Mouse (Mus musculus) right cerebral cortex, postnatal 14 days (tissue): ENCODE data around the gene Rassf5.

ENCODE experiments used
- DNase-seq: peaks from one replicate; pipeline ENCODE4 v3.0.0; 2022

The Rassf5 gene

GRCm38 (mm10) chr1:131245089-131245856 lies at the start of gene Rassf5:
TSS of gene Rassf5 (minus strand) at chr1:131245258.
- peak; percentile 65 for DNase-seq

- DNase-seq, result no peak
Observed at GRCm38 (mm10) chr1:131293922-131294250, 48.8 kb upstream of the Rassf5 start.

- DNase-seq, result no peak
Observed at GRCm38 (mm10) chr1:131293221-131293921, 48.3 kb upstream of the Rassf5 start.

- peak; percentile 63 for DNase-seq
Observed at GRCm38 (mm10) chr1:131290648-131291047, 45.6 kb upstream of the Rassf5 start.

GRCm38 (mm10) chr1:131288938-131289337 lies 43.9 kb upstream of the Rassf5 start:
- DNase-seq, result no peak

GRCm38 (mm10) chr1:131287267-131287666 lies 42.2 kb upstream of the Rassf5 start:
- no peak for DNase-seq

GRCm38 (mm10) chr1:131286803-131287202 lies 41.7 kb upstream of the Rassf5 start:
- DNase-seq, result no peak

- DNase-seq, result no peak
Observed at GRCm38 (mm10) chr1:131284616-131285015, 39.6 kb upstream of the Rassf5 start.

- no peak for DNase-seq
Observed at GRCm38 (mm10) chr1:131284167-131284566, 39.1 kb upstream of the Rassf5 start.

- no peak for DNase-seq
Observed at GRCm38 (mm10) chr1:131281731-131282130, 36.7 kb upstream of the Rassf5 start.

- no peak for DNase-seq
Observed at GRCm38 (mm10) chr1:131280280-131280679, 35.2 kb upstream of the Rassf5 start.

- no peak for DNase-seq
Observed at GRCm38 (mm10) chr1:131279456-131279776, 34.4 kb upstream of the Rassf5 start, which contains the start of gene Ikbke. TSS of gene Ikbke (minus strand) at chr1:131279606.

GRCm38 (mm10) chr1:131278606-131279455 lies 33.8 kb upstream of the Rassf5 start:
- DNase-seq, result no peak

- DNase-seq, result no peak
Observed at GRCm38 (mm10) chr1:131276831-131277230, 31.8 kb upstream of the Rassf5 start.

GRCm38 (mm10) chr1:131275577-131275976 lies 30.5 kb upstream of the Rassf5 start:
- DNase-seq, result no peak

- no peak for DNase-seq
Observed at GRCm38 (mm10) chr1:131274725-131275539, 29.9 kb upstream of the Rassf5 start.

GRCm38 (mm10) chr1:131269797-131270578 lies 24.9 kb upstream of the Rassf5 start:
- peak; percentile 68 for DNase-seq

- no peak for DNase-seq
Observed at GRCm38 (mm10) chr1:131268776-131269175, 23.7 kb upstream of the Rassf5 start.

GRCm38 (mm10) chr1:131263905-131264304 lies 18.8 kb upstream of the Rassf5 start:
- no peak for DNase-seq

GRCm38 (mm10) chr1:131260309-131260656 lies 15.2 kb upstream of the Rassf5 start:
- peak; percentile 77 for DNase-seq

GRCm38 (mm10) chr1:131259632-131260308 lies 14.7 kb upstream of the Rassf5 start:
- no peak for DNase-seq
